Mouse (Mus musculus) ES-E14 (cell line): ENCODE results near the gene Ube2r2. TPM values are rescaled to one million over a fixed set of nuclear protein-coding genes. Genes with fewer than 3 reads are reported as not detected.

Experiments
- DNase-seq: peaks from one replicate; pipeline ENCODE4 v3.0.0-alpha.2; 2013; ENCODE audit warnings: low read depth, low spot score
- H3K27ac ChIP-seq: 2 replicates; pipeline ENCODE4 v1.5.1; 2012; ENCODE audit warnings: low read depth, mild to moderate bottlenecking, low read length, moderate library complexity, mixed read lengths; ENCODE audit not compliant: poor library complexity, insufficient read depth, severe bottlenecking
- H3K36me3 ChIP-seq: 2 replicates; pipeline ENCODE4 v1.6.1; 2012; ENCODE audit warnings: mild to moderate bottlenecking, low read length, moderate library complexity, mixed read lengths; ENCODE audit not compliant: control insufficient read depth, poor library complexity, insufficient read depth, severe bottlenecking
- H3K4me1 ChIP-seq, 2 experiments: fragments of 150-350 bp in 1 of 2; sonication (generic) in 1 of 2; 2 replicates each; pipeline ENCODE4 v1.6.1; 2012; ENCODE audit warnings: low read length in 2 of 2, mild to moderate bottlenecking in 1 of 2, mixed read lengths in 1 of 2; ENCODE audit not compliant: control insufficient read depth in 2 of 2, insufficient read depth in 2 of 2, poor library complexity in 1 of 2
- H3K4me3 ChIP-seq, 2 experiments: fragments of 150-350 bp in 1 of 2; sonication (generic) in 1 of 2; 2 replicates each; pipeline ENCODE4 v1.5.1; 2012; ENCODE audit warnings: low read length in 2 of 2, low read depth in 1 of 2, mild to moderate bottlenecking in 1 of 2, mixed read lengths in 1 of 2; ENCODE audit not compliant: insufficient read depth in 1 of 2, poor library complexity in 1 of 2, severe bottlenecking in 1 of 2
- H3K9ac ChIP-seq: 2 replicates; pipeline ENCODE4 v1.6.1; 2012; ENCODE audit warnings: low read depth, mild to moderate bottlenecking, low read length, mixed read lengths; ENCODE audit not compliant: poor library complexity, insufficient read depth, severe bottlenecking
- H3K9me3 ChIP-seq: fragments of 150-350 bp; sonication (generic); 2 replicates; pipeline ENCODE4 v1.6.1; 2012; ENCODE audit warnings: low read depth, mild to moderate bottlenecking, low read length; ENCODE audit not compliant: control insufficient read depth, insufficient read depth
- CHD2 ChIP-seq: IDR thresholded peaks from 2 replicates; pipeline ENCODE4 v1.6.1; 2014; ENCODE audit warnings: mild to moderate bottlenecking, low read depth, low read length, inconsistent platforms
- HCFC1 ChIP-seq: IDR thresholded peaks from 2 replicates; pipeline ENCODE4 v1.6.1; 2012; ENCODE audit warnings: low read length, inconsistent platforms, borderline replicate concordance; ENCODE audit not compliant: insufficient read depth
- MAFK ChIP-seq: IDR thresholded peaks from 2 replicates; pipeline ENCODE4 v1.6.1; 2014; ENCODE audit warnings: mild to moderate bottlenecking, low read depth, low read length, inconsistent platforms; ENCODE audit not compliant: insufficient read depth
- ZC3H11A ChIP-seq: IDR thresholded peaks from 2 replicates; pipeline ENCODE4 v1.6.1; 2012; ENCODE audit warnings: low read depth, mild to moderate bottlenecking, inconsistent platforms, low read length, borderline replicate concordance
- ZNF384 ChIP-seq: IDR thresholded peaks from 2 replicates; pipeline ENCODE4 v1.6.1; 2012; ENCODE audit warnings: low read depth, low read length, inconsistent platforms
- in situ Hi-C, 2 experiments: fragments of 600-800 bp; cut with MboI; formaldehyde crosslinking; loops; one replicate each; pipeline ENCODE4 v1.15.1; 2025; ENCODE audit warnings: low sequenced_read_pairs in 2 of 2, inconsistent platforms in 1 of 2; ENCODE audit not compliant: unreplicated experiment in 2 of 2
- total RNA-seq: library from RNA; depleted of rRNA; stranded (reverse); fragments of 300-350 nt; gene quantifications from 2 replicates; pipeline ENCODE4 v1.2.3, GENCODE M21; 2012

Gene Ube2r2
- total RNA-seq, 1 experiment = 52.3 TPM

GRCm38 (mm10) chr4:41132471-41132870 is 3.1 kb upstream of the Ube2r2 start:
- Histone ChIP-seq H3K4me3 (no peak overlapping the region), H3K4me1 (no peaks in the 10 kb centered on the region; a peak in 1 of 4 replicates), H3K9ac (no peak overlapping the region), H3K36me3 (no peaks in the 10 kb centered on the region), H3K9me3 (no peaks in the 10 kb centered on the region), H3K27ac (no peak overlapping the region)
- TF ChIP-seq HCFC1 = no peak
- no peak for TF ChIP-seq CHD2
- no peak for TF ChIP-seq ZNF384
- no peak for TF ChIP-seq MAFK
- no peak for TF ChIP-seq ZC3H11A
- no peak for DNase-seq
- in situ Hi-C loops = no loop called here

GRCm38 (mm10) chr4:41133529-41134291 is 1.8 kb upstream of the Ube2r2 start:
- in situ Hi-C loops = no loop called here
- Histone ChIP-seq H3K4me1 (no peaks in the 10 kb centered on the region; a peak in 1 of 4 replicates), H3K27ac (no peak overlapping the region), H3K36me3 (no peaks in the 10 kb centered on the region), H3K9me3 (no peaks in the 10 kb centered on the region), H3K4me3 (no peak overlapping the region), H3K9ac (no peak overlapping the region)
- DNase-seq = no peak
- TF ChIP-seq ZNF384 (no peak), MAFK (no peak), HCFC1 (no peak), CHD2 (no peak), ZC3H11A (no peak)

GRCm38 (mm10) chr4:41134935-41135710 is 420 bp upstream of the Ube2r2 start:
- Histone ChIP-seq H3K4me3 (peak overlapping the region; percentile 77 to 98), H3K36me3 (no peaks in the 10 kb centered on the region), H3K27ac (peak overlapping the region; percentile 97), H3K4me1 (no peaks in the 10 kb centered on the region; a peak in 1 of 4 replicates), H3K9me3 (no peaks in the 10 kb centered on the region), H3K9ac (peak overlapping the region; percentile 98)
- in situ Hi-C loops = no loop called here
- TF ChIP-seq ZNF384 (no peak), CHD2 (no peak), HCFC1 (no peak), MAFK (no peak), ZC3H11A (no peak)
- peak; percentile 75 for DNase-seq

GRCm38 (mm10) chr4:41136454-41136805 is 887 bp downstream of the Ube2r2 start:
- Histone ChIP-seq H3K36me3 (peaks cover 4% of the 10 kb centered on the region; the same call in 1 of the 2 replicates), H3K27ac (peak overlapping the region; percentile 97), H3K4me3 (peak overlapping the region; percentile 72 to 98), H3K9me3 (no peaks in the 10 kb centered on the region), H3K4me1 (no peaks in the 10 kb centered on the region; a peak in 1 of 4 replicates), H3K9ac (peak overlapping the region; percentile 98)
- TF ChIP-seq ZNF384 (no peak), ZC3H11A (no peak), CHD2 (no peak), MAFK (no peak), HCFC1 (no peak; the same call in 1 of the 2 replicates)
- in situ Hi-C loops = no loop called here
- no peak for DNase-seq
